Mouse (Mus musculus): ENCODE results near the gene Ipo9.

DNA sequence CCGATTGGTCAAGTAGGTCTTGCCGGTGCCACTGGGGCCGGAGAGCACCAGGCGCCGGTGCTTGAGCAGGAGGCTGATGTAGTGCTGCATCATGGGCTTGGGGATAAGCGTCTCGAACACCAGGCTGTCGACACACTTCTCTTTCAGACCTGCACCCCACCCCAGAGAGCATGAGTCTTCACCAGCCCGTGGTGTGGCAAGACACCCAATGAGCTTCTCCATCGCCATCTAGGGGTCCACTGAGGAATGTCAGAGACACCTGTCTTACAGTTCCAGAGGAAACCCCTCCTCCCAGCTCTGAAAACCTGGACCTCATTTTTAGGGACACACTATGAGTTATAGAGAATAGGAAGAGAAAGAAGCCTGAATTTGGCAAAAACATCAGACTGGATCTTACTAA lies 22.0 kb upstream of the Ipo9 start:
- peak; percentile 42; the same call in 1 of the 2 replicates for TF ChIP-seq CTCF (IDR thresholded peaks at IDR 0.05; ENCODE audit: control insufficient read depth, insufficient read depth, insufficient replicate concordance, low read depth, low read length)
- TF ChIP-seq POLR2A (IDR thresholded peaks at IDR 0.05; ENCODE audit: control insufficient read depth, low read depth, low read length): no peak
